Mouse (Mus musculus) stomach, postnatal 0 days (tissue): ENCODE data around the gene Oxgr1. TPM values are rescaled to one million over a fixed set of nuclear protein-coding genes. Genes with fewer than 3 reads are reported as not detected.
A peak's percentile ranks its signal among the peaks of the same experiment; 100 is the strongest.

Source experiments
- ATAC-seq: fragments of 200-750 bp; cut with Nextera tagmentation; 2 replicates; pipeline ENCODE4 v1.8.0; 2017; ENCODE audit not compliant: low FRiP score, low TSS enrichment
- DNase-seq: peaks from one replicate; pipeline ENCODE4 v3.0.0-alpha.2; 2016; ENCODE audit warnings: low spot score
- H3K27ac ChIP-seq: fragments of 300-500 bp; sonication (generic); replicated peaks from 2 replicates; pipeline ENCODE4 v1.5.1; 2014; ENCODE audit warnings: mild to moderate bottlenecking, control low read depth
- H3K27me3 ChIP-seq: fragments of 300-500 bp; sonication (generic); 2 replicates; pipeline ENCODE4 v1.6.1; 2014; ENCODE audit warnings: low read length; ENCODE audit not compliant: control insufficient read depth, insufficient read depth
- H3K36me3 ChIP-seq: fragments of 300-500 bp; sonication (generic); 2 replicates; pipeline ENCODE4 v1.6.1; 2014; ENCODE audit warnings: low read length, mixed read lengths; ENCODE audit not compliant: control insufficient read depth, insufficient read depth
- H3K4me1 ChIP-seq: fragments of 300-500 bp; sonication (generic); replicated peaks from 2 replicates; pipeline ENCODE4 v1.6.1; 2014; ENCODE audit warnings: antibody characterized with exemption; ENCODE audit not compliant: control insufficient read depth, insufficient read depth
- H3K4me2 ChIP-seq: fragments of 300-500 bp; sonication (generic); replicated peaks from 2 replicates; pipeline ENCODE4 v1.6.1; 2014; ENCODE audit warnings: low read depth, mild to moderate bottlenecking, control low read depth, moderate library complexity
- H3K4me3 ChIP-seq: fragments of 300-500 bp; sonication (generic); 2 replicates; pipeline ENCODE4 v1.5.1; 2014; ENCODE audit warnings: low read depth, low read length, control low read depth
- H3K9ac ChIP-seq: fragments of 300-500 bp; sonication (generic); 2 replicates; pipeline ENCODE4 v1.6.1; 2014; ENCODE audit warnings: mild to moderate bottlenecking, low read length, control low read depth, mixed read lengths
- H3K9me3 ChIP-seq: fragments of 300-500 bp; sonication (generic); 2 replicates; pipeline ENCODE4 v1.6.1; 2016; ENCODE audit warnings: low read length; ENCODE audit not compliant: control insufficient read depth
- CTCF ChIP-seq: IDR thresholded peaks from 2 replicates; pipeline ENCODE4 v1.5.1; 2016; ENCODE audit warnings: antibody characterized with exemption, low read depth, mild to moderate bottlenecking, moderate library complexity
- EP300 ChIP-seq: optimal IDR thresholded peaks from 2 replicates; pipeline ENCODE3; 2016; ENCODE audit warnings: antibody characterized with exemption
- WGBS: fragments of 180-500 bp; shearing (Covaris S2); extraction: QIAGEN DNeasy Blood & Tissue Kit; methylation state at CpG from one replicate; pipeline ENCODE4 v1.1.7; 2014; 5-methylcytosine and 5-hydroxymethylcytosine counted together
- polyA plus RNA-seq: library from polyadenylated mRNA; unstranded; fragments of >200 nt; fragmentation: Nextera tagmentation; extraction: Ambion mirVana; gene quantifications from 2 replicates; pipeline ENCODE4 v1.2.1, GENCODE M21; 2015

Gene Oxgr1
- 0.05 and 0.07 TPM in 2 replicates for polyA plus RNA-seq

- Histone ChIP-seq H3K27ac (no peak within 1 kb of the TSS), H3K4me2 (0 out of 2 replicates have a peak within 1 kb of the TSS, but pooled peaks have one; percentile 3), H3K9me3 (no peaks in the 10 kb centered on the region), H3K4me3 (no peak within 1 kb of the TSS), H3K4me1 (no peaks in the 10 kb centered on the region), H3K9ac (no peak within 1 kb of the TSS), H3K27me3 (no peaks in the 10 kb centered on the region), H3K36me3 (no peaks in the 10 kb centered on the region)
- DNase-seq = no peak
- no peak for ATAC-seq
- TF ChIP-seq CTCF (no peak), EP300 (no peak)
- 75% methylated on average over 17 of the region's 17 CpGs for WGBS
These were observed at the start of gene Oxgr1 for GRCm38 (mm10) chr14:120042187-120042820. Gene Oxgr1 (minus strand): TSS chr14:120042435.

DNA sequence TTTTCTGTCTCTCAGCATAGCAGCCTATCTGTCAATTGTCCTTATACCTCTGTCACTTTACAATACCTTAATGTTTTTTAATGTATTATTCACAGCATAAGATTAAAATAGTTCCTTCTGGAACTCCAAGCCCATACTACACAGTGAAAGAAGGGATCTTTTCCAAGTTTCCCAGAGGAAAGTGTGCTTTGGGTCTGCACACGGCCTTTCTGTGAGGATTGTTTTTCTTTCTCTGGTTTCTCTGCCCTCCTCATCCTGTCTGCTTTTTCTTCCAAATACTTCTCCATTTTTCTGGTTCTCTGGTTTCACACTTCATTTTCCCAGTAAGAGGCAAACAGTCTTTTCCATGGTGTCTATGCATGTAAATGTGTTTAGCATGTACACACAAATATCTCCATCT is 48.2 kb upstream of the Oxgr1 start:
- Histone ChIP-seq H3K9me3 (no peaks in the 10 kb centered on the region), H3K27ac (no peak overlapping the region), H3K4me1 (no peaks in the 10 kb centered on the region), H3K27me3 (no peaks in the 10 kb centered on the region), H3K36me3 (no peaks in the 10 kb centered on the region), H3K4me3 (no peak overlapping the region), H3K9ac (no peak overlapping the region), H3K4me2 (no peak overlapping the region)
- no peak for TF ChIP-seq CTCF
- TF ChIP-seq EP300 = no peak
- ATAC-seq (no peak), DNase-seq (no peak)
- 24% methylated on average over 1 of the region's 1 CpGs for WGBS

DNA sequence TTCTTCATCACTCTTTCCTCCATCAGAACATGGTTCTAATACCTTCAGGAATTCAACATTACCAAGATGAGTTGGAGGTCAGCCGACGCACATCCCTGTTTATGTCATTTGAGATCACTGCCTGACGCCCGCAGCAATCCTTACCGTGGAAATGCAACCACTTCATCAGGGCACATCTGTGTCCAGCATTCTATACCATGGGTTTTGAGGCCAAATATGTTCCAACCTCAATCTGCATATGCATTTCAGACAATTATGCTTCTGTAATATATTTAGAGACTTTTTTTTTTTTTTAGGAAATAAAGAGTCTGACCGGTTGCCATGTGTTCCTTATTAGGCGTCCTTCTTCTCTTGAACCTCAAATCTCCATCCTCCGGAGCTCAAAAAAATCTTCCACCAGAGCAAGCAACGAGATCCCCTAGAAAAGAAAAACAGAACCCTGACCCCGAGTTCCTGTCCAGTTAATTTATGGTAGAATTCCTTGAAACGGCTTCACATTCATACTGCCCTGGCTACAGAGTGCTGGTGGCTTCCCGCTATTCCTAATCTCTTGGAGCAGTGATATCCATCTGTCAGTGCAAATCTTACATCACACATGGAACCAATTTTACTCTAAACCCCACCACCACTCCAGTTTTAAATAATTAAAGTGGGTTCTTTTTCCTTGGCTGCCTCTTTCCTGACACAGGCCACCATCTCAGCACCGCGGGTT is 47.6 kb upstream of the Oxgr1 start:
- no peak for ATAC-seq
- H3K4me1 ChIP-seq = no peaks in the 10 kb centered on the region
- 49% methylated on average over 14 of the region's 14 CpGs for WGBS
- DNase-seq = no peak
- H3K36me3 ChIP-seq = no peaks in the 10 kb centered on the region
- no peak overlapping the region for H3K9ac ChIP-seq
- no peaks in the 10 kb centered on the region for H3K27me3 ChIP-seq
- no peak overlapping the region for H3K4me3 ChIP-seq
- no peak for TF ChIP-seq EP300
- no peak for TF ChIP-seq CTCF
- no peaks in the 10 kb centered on the region for H3K9me3 ChIP-seq
- H3K4me2 ChIP-seq = no peak overlapping the region
- H3K27ac ChIP-seq = no peak overlapping the region

DNA sequence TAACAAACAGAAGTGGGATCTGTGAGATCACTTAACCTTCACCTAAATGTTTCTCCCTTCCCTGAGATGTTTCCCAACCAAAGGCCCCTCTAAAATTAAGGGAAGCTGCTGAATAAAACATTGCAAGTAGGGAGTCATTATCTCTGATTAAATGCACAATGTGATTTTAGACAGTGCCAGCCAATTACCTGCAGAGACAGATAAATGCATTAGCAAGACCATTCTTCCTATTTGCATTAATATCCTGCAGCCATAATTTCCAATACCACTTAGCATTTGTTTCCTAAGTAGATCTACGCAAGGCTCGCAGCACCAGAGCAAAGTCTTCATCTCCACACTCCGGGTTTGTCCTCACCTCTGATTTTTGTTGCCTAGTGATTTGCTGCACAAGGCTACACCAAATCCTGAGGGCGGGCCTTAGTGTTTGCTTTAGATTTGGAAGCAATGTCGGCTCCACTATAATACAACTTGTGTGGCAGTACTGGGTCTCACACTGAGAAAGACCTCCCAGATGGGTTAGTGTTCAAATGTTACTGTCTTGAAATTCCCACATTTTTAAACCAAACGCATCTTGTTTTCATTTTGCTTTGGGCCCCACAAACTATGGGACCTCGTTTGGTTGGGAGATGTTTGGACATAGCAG is 46.9 kb upstream of the Oxgr1 start:
- no peak for TF ChIP-seq CTCF
- TF ChIP-seq EP300 = no peak
- no peak for ATAC-seq
- H3K4me1 ChIP-seq = no peaks in the 10 kb centered on the region
- no peaks in the 10 kb centered on the region for H3K9me3 ChIP-seq
- no peaks in the 10 kb centered on the region for H3K36me3 ChIP-seq
- no peaks in the 10 kb centered on the region for H3K27me3 ChIP-seq
- DNase-seq = no peak
- no peak overlapping the region for H3K27ac ChIP-seq
- no peak overlapping the region for H3K4me2 ChIP-seq
- no peak overlapping the region for H3K4me3 ChIP-seq
- WGBS = 60% methylated on average over 7 of the region's 7 CpGs
- no peak overlapping the region for H3K9ac ChIP-seq

DNA sequence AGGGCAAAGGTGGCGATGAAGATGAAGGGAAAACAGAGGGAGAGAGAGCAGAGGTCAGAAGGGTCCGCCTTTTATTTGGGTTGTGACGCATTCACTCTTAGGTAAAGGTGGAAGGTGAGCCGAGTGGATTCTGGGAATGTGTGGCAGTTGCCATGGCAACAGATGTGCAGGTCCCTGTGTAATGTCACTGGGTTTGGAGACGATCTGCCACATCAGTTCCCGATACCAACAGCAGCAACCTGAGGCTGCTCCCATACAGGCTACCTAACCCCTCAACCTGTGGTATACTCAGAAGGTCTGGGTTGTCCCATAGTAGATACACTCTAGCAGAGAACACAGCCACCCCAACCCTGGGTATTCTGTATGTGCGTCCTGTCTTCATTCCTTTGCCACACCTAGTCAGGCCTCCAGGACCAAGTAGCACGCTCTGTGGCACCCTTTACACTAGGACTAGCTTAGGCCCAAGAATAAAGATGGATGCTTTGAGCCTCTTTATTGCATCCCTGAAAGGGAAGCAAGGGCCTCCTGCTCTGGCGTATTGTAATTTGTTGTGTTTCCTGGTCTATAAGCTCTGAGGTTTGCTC is 41.9 kb upstream of the Oxgr1 start:
- WGBS = 74% methylated on average over 9 of the region's 9 CpGs
- no peaks in the 10 kb centered on the region for H3K9me3 ChIP-seq
- no peaks in the 10 kb centered on the region for H3K4me1 ChIP-seq
- H3K27me3 ChIP-seq = no peaks in the 10 kb centered on the region
- H3K36me3 ChIP-seq = no peaks in the 10 kb centered on the region
- no peak for ATAC-seq
- TF ChIP-seq EP300 = no peak
- TF ChIP-seq CTCF = no peak
- no peak for DNase-seq
- H3K27ac ChIP-seq = no peak overlapping the region
- H3K4me3 ChIP-seq = no peak overlapping the region
- H3K4me2 ChIP-seq = no peak overlapping the region
- H3K9ac ChIP-seq = no peak overlapping the region
